Mouse (Mus musculus): ENCODE data around the gene Edc4.

The Edc4 gene

DNA sequence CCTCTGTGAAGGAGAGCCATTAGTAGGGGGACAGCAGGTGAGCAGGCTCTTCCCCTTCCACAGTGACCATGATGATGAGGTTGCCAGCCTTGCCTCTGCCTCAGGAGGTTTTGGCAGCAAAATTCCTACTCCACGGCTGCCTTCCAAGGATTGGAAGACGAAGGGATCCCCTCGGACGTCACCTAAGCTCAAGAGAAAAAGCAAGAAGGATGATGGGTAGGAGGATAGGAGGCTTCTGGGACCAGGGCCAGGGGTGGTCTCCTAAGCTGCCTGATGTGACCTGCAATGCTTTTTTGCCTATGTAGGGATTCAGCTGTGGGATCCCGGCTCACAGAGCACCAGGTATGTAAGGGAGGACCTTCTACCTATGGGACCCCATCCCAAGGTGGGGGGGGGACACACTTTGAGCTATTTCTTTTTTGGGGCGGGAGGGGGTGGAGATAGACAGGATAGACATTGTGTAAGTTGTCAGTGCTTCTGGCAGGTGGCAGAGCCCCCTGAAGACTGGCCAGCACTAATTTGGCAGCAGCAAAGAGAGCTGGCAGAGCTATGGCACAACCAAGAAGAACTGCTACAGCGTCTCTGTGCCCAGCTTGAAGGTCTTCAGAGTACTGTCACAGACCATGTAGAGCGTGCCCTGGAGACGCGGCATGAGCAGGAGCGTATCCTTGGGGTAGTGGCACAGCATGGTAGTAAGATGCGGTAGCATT is 9.2 kb downstream of the Edc4 start:
- no peak for DNase-seq

DNA sequence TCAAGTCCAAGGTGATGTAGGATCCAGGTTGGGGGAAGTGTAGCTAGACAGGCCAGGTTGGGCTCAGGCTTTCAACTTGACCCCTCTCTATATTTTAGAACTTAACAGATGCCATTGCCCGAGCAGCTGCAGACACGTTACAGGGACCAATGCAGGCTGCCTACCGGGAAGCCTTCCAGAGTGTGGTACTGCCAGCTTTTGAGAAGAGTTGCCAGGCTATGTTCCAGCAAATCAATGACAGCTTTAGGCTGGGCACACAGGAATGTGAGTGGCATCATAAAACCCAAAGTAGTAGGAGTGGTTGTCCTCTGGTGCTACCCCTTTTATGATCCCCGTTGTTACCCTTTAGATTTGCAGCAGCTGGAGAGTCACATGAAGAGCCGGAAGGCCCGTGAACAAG is 10.2 kb downstream of the Edc4 start:
- no peak for DNase-seq

DNA sequence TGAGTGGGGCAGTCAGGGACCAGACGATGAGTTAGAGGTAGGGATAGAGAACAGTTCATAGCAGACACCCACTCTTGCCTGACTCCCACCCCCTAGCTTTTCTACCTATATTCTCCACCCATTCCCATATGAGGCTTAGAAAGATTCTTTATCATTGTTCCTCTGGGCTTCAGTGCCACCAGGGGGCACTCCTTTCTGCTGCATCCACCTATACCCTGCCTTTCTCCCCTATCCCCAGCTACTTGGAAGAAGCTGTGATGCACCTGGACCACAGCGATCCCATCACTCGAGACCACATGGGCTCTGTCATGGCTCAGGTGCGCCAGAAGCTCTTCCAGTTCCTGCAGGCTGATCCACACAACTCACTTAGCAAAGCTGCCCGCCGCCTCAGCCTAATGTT is 11.8 kb downstream of the Edc4 start:
- DNase-seq, result peak in 1 of 2 experiments; percentile 33

DNA sequence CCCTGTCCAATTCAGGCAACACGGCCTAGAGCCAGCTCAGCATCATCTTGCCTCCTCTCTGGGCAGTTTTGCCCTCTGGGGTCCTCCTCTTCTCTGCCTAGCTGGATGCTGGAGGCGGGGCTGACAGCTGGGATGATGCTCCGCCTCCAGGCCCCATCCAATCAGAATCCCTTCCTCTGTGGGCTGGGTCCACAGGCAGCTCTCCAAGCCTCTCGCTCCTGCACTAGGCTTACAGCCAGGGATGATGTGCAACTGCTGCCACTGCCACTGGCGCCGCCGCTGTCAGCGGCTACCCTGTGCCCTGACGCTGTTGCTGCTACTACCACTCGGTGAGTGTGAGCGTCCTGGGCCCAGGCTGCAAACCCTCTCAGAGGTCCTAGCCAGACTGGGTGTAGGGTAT is 12.7 kb downstream of the Edc4 start, which contains the start of gene Nrn1l:
Nrn1l (plus strand) TSS at position 229 of the 400 bp plus-strand sequence.
- peak in 1 of 2 experiments; percentile 15 for DNase-seq

DNA sequence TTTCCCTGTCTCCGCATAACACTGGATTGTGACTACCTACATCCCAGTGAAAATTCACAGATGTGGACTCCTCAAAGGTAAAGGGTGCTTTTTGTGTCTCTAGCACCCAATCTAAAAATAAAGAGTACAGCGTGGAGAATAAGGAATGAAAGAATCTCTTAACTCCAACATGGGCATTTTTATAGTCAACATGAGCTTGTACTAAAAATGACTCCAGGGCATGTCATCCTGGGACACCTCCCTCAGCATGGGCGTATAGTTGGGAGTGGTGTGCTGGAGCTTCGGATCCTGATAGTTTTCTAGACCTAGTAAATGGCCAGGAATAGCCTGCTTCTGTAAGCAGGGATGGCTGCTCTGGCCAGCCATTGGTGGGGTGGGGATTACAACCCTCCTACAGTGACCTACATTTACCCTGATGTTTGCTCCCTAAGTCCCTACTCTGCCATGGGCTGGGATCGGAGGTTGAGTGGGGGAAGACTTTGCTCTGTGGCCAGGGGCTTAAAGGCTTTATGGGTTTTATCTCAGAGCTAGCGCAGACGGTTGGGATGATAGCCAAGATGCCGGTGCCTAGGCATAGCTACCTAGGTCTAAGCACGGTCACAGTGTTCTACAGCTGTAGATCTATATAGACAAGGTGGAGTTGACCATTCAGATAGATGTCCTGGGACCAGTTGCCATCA is 17.3 kb downstream of the Edc4 start:
- no peak for DNase-seq

DNA sequence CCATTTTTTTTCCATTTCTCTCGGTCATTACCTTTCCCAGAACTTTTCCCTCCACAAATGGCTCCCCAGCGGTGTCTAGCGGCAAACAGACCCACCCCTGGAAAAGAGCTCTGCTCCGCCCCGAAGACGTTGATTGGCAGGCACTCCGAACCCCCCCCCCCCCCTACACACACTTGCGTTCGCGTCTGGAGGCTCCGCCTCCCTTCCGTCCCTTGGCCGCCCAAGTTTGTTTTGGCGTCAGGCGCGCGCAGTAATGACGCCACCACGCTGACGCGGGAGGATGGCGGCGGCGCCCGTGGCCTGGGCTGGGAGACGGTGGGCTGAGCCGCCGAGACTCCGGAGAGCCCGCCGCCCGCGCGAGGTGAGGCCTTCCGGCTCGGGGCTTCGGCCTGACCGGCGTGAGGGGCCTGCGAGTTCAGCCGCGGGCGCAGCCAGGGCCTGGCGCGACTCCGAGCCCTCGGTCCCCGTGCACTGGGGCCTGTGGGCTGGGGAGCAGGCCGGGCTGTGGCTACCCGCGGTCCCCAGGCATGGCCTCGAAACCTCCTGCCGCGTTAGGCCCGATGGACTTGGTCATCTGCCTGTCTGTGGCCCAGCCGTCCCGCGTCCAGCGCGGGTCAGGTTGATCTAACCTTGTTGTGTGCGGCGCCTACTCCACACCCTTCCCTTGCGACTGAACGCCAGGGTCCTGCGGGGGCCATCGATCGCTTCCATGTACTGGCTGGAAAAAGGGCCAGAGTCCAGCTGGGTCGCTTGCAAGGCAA is 19.7 kb downstream of the Edc4 start, which contains the start of gene Pskh1:
Pskh1 (plus strand) TSS at position 262 of the 761 bp plus-strand sequence.
- DNase-seq, result peak; percentile 84 to 89

DNA sequence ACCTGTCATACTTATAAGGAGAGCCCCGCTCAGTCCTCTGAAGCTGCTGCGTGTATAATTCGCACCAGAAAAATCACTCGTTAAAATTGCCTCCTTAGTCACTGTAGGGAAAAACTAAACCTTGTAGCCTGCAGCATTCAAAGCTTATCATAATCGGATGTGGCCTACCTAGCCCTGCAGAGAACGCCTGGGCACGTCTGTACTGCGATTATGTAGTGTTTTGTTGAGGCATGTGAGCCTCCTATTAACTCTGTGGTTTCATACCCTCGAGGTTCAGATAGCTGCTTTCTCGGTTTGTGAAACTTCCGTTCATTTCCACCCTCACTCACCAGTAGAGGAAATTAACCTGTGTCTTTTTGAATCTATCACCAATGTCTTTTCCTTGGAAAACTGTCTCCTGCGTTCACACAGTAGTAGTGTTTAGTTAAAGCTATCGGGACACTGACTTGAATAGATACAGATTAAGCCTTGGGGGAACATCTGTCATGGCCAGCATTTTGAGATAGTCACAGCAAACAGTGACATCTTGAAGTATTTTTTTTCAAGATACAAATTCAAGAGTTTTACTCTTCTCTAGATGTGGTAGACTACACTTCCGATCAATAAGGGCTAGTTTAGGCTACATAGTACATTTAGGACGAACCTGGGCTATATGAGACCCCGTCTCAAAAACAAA is 20.4 kb downstream of the Edc4 start:
- peak in 1 of 2 experiments; percentile 5 for DNase-seq

DNA sequence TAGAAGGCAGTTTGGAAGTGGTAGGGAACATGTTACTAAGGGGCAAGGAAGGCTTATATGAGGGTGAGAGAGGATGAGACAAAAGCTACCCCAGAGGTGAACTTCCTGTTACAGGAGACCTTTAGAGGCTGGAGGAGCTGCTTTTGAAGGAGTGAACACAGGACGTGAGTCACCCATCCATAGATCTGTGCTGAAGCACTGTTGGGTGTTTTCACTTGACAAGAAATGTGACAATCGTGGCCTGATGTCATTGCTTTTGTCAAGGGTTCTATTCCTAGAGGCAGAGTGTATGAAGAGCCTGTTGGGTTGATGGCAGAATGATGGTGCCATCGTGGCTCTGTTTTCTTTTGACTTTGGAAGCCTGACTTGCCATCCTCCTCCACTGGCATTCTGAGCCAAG is 38.7 kb downstream of the Edc4 start:
- DNase-seq, result no peak

DNA sequence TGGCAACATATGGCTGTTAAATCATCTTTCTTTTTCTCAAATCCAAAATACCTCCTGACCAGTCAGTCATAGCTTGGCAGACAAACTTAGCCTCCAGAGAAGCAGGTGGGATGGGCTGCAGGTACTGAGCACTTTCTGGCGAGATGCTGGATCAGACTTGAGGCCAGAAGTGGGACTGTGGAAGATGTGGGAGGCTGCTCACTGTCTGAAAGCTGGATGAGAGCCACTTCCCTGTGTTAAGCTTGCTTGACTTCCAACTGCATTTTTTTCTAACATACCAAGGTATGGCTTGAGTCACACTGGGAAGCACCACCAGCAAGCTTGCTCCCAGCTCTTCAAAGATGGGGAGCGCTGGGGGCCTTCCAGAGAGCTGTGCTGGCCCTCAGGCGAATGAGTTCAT is 44.4 kb downstream of the Edc4 start:
- DNase-seq, result no peak

DNA sequence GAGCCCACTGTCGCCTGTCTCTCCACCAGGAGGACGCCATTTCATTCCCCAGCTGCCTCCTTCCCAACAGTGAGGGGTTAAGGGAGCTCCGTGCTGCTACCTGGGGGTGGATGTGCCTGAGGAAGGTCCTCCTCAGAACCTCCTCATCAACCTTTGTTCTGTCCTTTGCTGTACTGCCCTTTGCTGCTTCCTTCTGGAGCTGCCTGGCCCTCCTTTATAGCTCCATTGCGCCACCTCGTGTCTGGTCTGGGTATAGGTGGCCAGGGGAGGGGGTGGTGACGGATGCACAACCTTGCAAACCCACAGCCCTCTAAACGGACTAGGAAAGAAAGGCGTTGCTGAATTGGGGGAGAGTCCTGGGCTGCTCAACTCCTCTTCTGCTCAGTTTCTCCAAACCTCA is 49.9 kb downstream of the Edc4 start:
- peak; percentile 68 to 88 for DNase-seq

DNA sequence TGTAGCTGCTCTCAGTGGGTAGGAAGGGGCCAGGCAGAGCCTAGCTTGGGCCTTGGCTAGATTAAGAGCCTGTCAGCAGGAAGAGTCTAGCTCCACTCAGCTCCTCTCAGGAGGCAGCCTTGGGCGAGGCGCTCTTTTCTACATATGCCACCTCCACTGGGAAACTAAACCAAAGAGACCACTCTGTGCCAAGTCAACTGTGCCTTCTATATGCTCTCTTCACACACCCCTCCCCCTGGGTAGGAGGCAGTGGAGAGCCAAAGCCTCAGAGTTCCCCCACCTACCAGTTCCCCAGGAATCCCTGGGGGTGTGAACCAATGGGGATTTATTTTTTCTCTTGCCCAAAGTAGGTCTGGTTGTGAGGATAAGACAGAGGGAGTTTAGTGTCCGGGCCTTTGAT is 50.6 kb downstream of the Edc4 start:
- no peak for DNase-seq

DNA sequence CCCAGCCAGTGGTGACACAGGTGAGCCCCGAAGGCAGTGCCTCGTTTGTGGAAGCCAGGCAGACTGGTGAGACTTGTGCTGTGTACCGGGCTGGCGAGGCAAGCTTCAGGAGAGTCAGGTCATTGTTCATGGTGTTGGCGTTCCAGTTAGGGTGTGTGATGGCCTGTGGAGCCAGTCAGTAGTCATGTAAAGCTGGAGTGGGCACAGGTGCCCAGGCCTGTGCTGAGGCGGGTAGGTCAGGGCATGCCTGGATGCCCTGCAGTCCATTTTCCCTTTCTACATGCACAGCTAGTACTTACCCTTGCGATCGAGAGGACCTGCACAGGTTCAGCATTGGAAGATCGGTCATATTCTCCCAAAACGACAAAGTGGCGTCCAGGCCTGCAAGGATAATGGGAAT is 51.8 kb downstream of the Edc4 start:
- no peak for DNase-seq

DNA sequence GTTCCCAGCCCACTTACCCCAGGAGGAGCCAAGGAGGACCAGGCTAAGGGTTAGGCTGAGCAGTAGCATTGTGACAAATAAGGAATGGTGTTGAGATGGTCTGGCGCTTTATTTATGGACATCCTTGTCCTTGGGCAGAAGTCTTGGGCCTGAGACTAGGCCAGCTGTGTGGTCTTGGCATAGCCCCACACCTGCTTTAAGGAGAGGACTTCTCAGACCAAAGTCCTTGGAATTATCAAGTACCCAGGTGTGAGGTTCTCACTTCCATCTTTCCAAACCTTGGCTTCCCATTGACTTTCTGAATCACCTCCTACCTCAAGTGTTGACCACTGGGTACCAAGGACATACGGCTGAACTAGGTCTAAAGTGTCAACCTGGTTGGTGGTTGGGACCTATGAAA is 53.1 kb downstream of the Edc4 start, which contains the start of gene Ctrl:
Ctrl (minus strand) TSS at position 101 of the 400 bp plus-strand sequence.
- DNase-seq, result no peak

DNA sequence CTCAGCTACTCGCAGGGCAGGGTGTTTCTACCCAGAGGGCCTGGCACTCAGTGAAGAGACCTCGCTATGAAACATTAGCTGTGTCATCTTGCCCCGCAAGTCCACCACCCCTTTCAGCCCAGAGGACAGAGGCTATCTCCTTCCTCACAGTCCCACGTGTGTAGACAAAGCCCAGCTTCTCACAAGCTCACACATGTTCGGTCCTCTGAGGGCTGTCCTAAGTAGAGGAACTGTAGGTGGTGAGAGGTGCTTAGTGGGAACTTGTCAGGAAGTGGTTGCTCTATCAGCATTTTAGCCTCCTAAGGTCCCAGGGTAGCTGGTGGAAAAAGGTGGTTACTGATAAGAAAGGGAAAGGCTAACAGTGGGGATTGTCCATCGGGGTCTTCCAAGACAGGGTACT is 54.4 kb downstream of the Edc4 start:
- DNase-seq, result no peak

DNA sequence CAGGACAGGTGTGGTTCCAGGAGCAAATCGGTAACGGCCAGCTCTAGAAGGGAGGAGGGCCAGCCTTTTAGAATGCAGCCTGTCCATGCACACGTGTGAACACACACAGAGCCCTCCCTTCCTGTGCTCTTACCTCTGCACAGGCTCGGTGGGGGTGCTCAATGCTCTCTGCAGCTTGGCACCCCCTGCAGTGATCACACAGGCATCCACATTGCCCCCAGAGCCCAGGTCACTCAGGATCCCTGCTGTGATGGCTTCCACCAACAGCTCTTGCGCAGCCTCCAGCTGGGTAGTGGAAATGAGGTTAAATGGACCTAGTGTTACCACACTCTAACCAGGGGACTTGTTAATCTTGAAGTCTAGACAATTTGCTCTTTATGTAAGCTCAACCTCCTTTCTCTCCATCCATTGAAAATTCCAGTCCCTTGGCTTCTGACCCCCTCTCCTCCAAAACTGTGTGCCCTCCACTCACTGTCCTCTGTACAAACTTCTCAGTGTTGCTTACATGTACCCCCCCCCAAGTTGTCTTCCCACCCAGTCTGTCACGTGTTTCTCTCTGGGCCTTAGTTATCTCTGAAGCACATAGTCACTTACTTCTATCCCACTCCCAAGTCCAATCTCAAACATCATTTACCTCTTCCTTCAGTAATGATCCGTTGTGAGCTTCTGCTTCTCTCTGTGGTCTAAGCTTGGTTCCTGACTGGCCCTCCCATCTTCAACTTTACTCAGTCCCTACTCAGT is 55.4 kb downstream of the Edc4 start:
- no peak for DNase-seq

DNA sequence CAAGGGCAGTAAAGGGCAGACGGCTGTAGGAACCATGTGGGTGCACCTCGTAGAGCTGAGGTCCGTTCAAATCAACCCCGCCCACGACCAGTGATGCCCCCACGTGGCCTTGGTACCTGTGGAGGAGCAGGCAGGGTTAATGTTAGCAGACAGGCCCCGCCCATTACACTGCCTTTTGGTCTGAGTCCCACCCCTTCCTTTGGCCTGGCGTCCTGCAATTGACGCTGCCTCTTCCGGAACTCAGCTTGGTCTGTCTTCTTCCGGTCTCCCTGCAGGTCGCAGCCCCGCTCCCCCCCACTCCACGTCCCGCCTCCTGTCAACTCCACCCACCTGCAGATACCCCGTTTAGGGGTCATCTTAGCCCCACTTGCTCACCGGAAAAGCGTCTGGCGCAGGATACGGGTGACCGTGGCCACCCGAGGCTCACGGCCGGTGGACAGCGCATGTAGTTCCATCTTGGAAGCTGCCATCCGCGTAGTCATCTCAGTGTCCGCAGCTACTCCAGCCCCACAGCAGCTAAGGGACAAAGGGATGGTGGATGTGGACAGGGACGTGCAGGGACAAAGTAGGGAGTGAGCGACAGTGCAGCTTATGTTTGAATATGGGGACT is 56.3 kb downstream of the Edc4 start:
- peak; percentile 82 for DNase-seq

DNA sequence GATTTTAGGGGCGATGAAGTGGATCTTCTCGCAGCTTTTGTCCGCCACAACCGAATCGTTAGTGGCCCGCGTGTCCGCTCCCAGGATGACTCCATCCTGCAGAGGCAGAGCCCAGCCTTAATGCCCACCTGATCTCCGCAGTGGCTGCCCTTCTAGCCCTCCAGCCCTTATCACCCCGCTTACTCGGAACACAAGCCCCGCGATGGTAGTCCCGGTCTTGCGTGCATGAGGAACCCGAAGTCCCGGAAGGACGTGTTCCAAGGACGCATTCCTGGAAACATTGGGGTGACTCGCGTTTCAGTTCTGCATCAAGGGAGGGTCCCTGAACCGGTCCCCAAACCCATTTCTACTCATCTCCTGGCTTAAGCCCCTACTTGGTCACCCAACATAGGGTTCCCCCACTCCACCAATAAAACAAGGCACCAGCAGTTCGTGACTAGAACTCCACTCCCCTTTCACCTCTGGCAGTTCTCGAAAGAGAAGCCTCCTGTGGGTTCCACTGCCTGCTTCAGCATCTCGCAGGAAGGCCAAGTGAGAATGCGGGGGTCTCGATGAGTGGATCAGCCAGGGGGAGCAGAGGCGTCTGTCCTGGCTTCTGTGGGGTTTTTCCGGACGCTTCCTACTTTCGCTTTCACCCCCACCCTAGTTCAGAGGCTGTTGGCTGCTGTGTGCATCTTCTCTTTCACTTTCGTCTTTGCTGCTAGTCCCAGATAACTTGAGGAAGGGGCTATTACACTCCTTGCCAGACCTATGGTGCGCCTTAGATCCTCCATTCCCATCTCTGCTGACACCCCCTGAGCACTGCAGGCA is 57.0 kb downstream of the Edc4 start:
- peak; percentile 47 to 57 for DNase-seq

DNA sequence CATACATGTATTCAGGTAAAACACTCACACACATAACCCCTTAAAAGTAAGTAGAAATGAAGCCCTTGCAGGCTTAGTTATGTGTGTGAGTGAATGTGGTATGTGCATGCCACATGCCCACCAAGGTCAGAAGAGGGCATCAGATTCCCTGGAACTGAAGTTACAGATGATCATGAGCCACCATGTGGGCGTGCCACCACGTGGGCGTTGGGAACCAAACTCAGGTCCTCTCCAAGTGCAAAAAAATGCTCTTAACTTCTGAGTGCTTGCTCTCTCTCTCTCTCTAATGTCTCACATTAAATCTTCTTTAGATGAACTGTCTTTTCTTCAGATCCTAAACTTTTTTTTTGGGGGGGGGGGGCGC is 57.6 kb downstream of the Edc4 start, which contains the start of gene Psmb10:
Psmb10 (minus strand) TSS at position 139 of the 364 bp plus-strand sequence.
- DNase-seq, result no peak

DNA sequence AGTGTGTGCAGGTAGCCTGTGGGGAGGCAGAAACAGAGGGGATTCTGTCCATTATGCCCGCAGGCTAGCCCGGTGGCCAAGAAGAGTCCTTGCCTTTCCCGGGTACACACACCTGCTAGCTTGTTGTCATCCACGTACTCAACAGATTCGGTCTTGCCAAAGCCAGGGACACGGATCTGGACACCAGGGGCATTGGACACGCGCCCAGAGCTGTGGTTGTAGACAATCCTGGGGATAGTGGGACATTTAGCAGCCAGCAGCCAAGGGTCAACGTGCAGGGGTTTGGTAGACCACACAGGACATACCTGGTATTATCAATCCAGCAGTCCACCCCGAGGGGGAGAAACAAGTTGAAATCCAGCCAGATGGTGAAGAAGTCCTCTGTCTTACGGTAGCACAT is 61.3 kb downstream of the Edc4 start:
- DNase-seq, result no peak

DNA sequence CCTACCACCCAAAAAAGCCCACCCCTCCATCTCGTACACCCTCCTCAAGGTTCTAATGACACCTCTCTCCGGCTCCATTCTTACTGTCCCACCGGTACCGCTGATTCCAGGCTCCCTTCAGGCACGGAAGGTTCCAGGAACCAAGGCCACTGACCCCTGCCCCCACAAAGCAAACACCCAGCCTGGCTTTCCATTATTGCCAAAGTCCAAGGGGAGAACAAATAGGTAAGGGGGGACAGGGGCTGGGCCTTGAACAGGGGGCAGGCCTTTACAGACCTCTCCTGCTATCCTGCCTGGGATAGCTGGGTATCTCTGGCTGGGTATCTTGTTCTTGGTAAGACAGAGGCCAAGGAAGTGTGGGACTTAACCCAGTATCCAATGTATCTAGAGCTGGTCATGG is 61.9 kb downstream of the Edc4 start:
- DNase-seq, result no peak

DNA sequence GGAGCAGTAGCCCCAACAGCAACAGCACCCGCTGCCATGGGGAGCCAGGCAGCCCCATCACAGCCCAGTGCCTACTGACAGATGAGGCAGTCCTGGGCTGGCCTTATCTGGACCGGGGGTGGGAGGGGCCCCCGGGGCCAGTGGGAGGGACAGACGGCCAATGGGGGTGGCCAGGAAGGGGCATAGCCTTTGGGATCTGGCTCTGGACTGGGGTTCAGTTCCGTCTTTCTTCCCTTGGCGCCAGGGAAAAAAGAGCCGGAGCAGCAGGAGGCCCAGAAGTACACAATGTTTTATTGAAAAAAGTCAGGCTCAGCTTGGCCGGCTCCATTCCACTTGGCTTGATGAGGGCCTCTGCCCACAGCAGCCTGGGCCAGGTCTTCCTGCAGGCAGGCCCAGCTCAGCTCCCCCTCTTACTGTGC is 62.6 kb downstream of the Edc4 start, which contains the start of gene Lcat:
Lcat (minus strand) TSS at position 62 of the 419 bp plus-strand sequence.
- DNase-seq, result no peak
